Mouse (Mus musculus): Measurements from ENCODE around the gene Nt5c1a.

The Nt5c1a gene

GRCm38 (mm10) chr4:123213975-123214374 lies 12.7 kb downstream of the Nt5c1a start:
- DNase-seq: no peak

GRCm38 (mm10) chr4:123215367-123215766 lies 14.1 kb downstream of the Nt5c1a start:
- no peak for DNase-seq

GRCm38 (mm10) chr4:123216782-123217181 lies 15.5 kb downstream of the Nt5c1a start:
- peak; percentile 30 for DNase-seq

- DNase-seq: peak; percentile 65
Observed at GRCm38 (mm10) chr4:123219720-123220357, 18.5 kb downstream of the Nt5c1a start.

- DNase-seq: no peak
Observed at GRCm38 (mm10) chr4:123220637-123221036, 19.3 kb downstream of the Nt5c1a start.

GRCm38 (mm10) chr4:123223309-123223708 lies 22.0 kb downstream of the Nt5c1a start:
- peak; percentile 29 for DNase-seq

- DNase-seq: no peak
Observed at GRCm38 (mm10) chr4:123225718-123226403, 24.6 kb downstream of the Nt5c1a start.

GRCm38 (mm10) chr4:123227707-123228106 lies 26.4 kb downstream of the Nt5c1a start:
- no peak for DNase-seq

- DNase-seq: no peak
Observed at GRCm38 (mm10) chr4:123228270-123228669, 27.0 kb downstream of the Nt5c1a start.

- DNase-seq: no peak
Observed at GRCm38 (mm10) chr4:123229166-123229565, 27.9 kb downstream of the Nt5c1a start.

GRCm38 (mm10) chr4:123232841-123233240 lies 31.5 kb downstream of the Nt5c1a start:
- DNase-seq: no peak

- peak; percentile 23 for DNase-seq
Observed at GRCm38 (mm10) chr4:123233492-123234084, 32.3 kb downstream of the Nt5c1a start, which contains the start of gene Heyl. Heyl (plus strand) TSS chr4:123233556.

- DNase-seq: no peak
Observed at GRCm38 (mm10) chr4:123235835-123236430, 34.6 kb downstream of the Nt5c1a start.

- no peak for DNase-seq
Observed at GRCm38 (mm10) chr4:123236431-123237031, 35.2 kb downstream of the Nt5c1a start.

GRCm38 (mm10) chr4:123237386-123238266 lies 36.3 kb downstream of the Nt5c1a start:
- no peak for DNase-seq

GRCm38 (mm10) chr4:123239361-123240203 lies 38.3 kb downstream of the Nt5c1a start:
- peak; percentile 20 for DNase-seq

- no peak for DNase-seq
Observed at GRCm38 (mm10) chr4:123246221-123246620, 44.9 kb downstream of the Nt5c1a start.

- DNase-seq: no peak
Observed at GRCm38 (mm10) chr4:123246651-123247050, 45.3 kb downstream of the Nt5c1a start.

GRCm38 (mm10) chr4:123247147-123247880 lies 46.0 kb downstream of the Nt5c1a start:
- DNase-seq: no peak

- no peak for DNase-seq
Observed at GRCm38 (mm10) chr4:123248971-123249567, 47.8 kb downstream of the Nt5c1a start.
